Mouse (Mus musculus) lung, embryonic 14.5 days (tissue): ENCODE data around the gene Etv4. TPM values are rescaled to one million over a fixed set of nuclear protein-coding genes. Genes with fewer than 3 reads are reported as not detected.
A peak's percentile ranks its signal among the peaks of the same experiment; 100 is the strongest.

Source experiments
- ATAC-seq: fragments of 200-750 bp; cut with Nextera tagmentation; 2 replicates; pipeline ENCODE4 v1.8.0; 2017; ENCODE audit warnings: mild to moderate bottlenecking, moderate TSS enrichment, moderate library complexity; ENCODE audit not compliant: insufficient read depth
- DNase-seq: peaks from one replicate; pipeline ENCODE4 v3.0.0-alpha.2; 2015
- H3K27ac ChIP-seq: fragments of 300-500 bp; sonication (generic); 2 replicates; pipeline ENCODE4 v1.5.1; 2014; ENCODE audit warnings: low read depth, mild to moderate bottlenecking, moderate library complexity
- H3K27me3 ChIP-seq: fragments of 300-500 bp; sonication (generic); 2 replicates; pipeline ENCODE4 v1.6.1; 2014; ENCODE audit warnings: low read length, control low read depth; ENCODE audit not compliant: insufficient read depth
- H3K36me3 ChIP-seq: fragments of 300-500 bp; sonication (generic); 2 replicates; pipeline ENCODE4 v1.6.1; 2014; ENCODE audit warnings: control low read depth; ENCODE audit not compliant: insufficient read depth
- H3K4me1 ChIP-seq: fragments of 300-500 bp; sonication (generic); 2 replicates; pipeline ENCODE4 v1.6.1; 2014; ENCODE audit warnings: antibody characterized with exemption, control low read depth; ENCODE audit not compliant: insufficient read depth
- H3K4me2 ChIP-seq: fragments of 300-500 bp; sonication (generic); 2 replicates; pipeline ENCODE4 v1.6.1; 2014; ENCODE audit warnings: mild to moderate bottlenecking
- H3K4me3 ChIP-seq: fragments of 300-500 bp; sonication (generic); 2 replicates; pipeline ENCODE4 v1.5.1; 2014; ENCODE audit warnings: low read depth, low read length
- H3K9ac ChIP-seq: fragments of 300-500 bp; sonication (generic); 2 replicates; pipeline ENCODE4 v1.6.1; 2014
- H3K9me3 ChIP-seq: fragments of 300-500 bp; sonication (generic); 2 replicates; pipeline ENCODE4 v1.6.1; 2016; ENCODE audit warnings: low read depth, low read length, control low read depth
- CTCF ChIP-seq: IDR thresholded peaks from 2 replicates; pipeline ENCODE4 v1.5.1; 2016; ENCODE audit warnings: antibody characterized with exemption, low read depth
- WGBS: fragments of 180-500 bp; shearing (Covaris S2); extraction: QIAGEN DNeasy Blood & Tissue Kit; methylation state at CpG from one replicate; pipeline ENCODE4 v1.1.7; 2014; 5-methylcytosine and 5-hydroxymethylcytosine counted together
- polyA plus RNA-seq: library from polyadenylated mRNA; unstranded; fragments of >200 nt; fragmentation: Nextera tagmentation; extraction: Ambion mirVana; gene quantifications from 2 replicates; pipeline ENCODE4 v1.2.1, GENCODE M21; 2014

Etv4 gene
- polyA plus RNA-seq, 1 experiment from 2014 or later: 14.8 TPM

DNA sequence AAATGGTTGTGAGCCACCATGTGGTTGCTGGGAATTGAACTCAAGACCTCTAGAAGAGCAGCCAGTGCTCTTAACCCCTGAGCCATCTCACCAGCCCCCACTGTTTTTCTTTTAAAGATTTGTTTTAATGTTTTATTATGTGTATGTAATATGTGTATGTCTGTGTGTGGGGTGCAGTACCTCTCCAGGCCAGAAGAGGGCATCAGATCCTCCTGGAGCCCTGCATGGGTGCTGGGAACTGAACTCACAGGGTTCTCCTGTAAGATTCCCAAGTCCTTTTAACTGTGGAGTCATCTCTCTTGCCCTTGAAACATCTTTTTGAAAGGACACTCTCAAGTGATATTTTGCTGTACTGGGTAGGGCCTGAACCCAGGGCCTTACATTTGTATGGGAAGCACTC lies 34.7 kb upstream of the Etv4 start:
- Histone ChIP-seq H3K9ac (no peak overlapping the region), H3K27ac (no peak overlapping the region), H3K27me3 (no peaks in the 10 kb centered on the region), H3K4me3 (no peak overlapping the region), H3K4me2 (no peak overlapping the region), H3K4me1 (peaks cover 5% of the 10 kb centered on the region; the same call in 1 of the 2 replicates), H3K36me3 (no peaks in the 10 kb centered on the region), H3K9me3 (no peaks in the 10 kb centered on the region)
- DNase-seq: no peak
- no peak for ATAC-seq
- peak; percentile 40; the same call in 1 of the 2 replicates for TF ChIP-seq CTCF

DNA sequence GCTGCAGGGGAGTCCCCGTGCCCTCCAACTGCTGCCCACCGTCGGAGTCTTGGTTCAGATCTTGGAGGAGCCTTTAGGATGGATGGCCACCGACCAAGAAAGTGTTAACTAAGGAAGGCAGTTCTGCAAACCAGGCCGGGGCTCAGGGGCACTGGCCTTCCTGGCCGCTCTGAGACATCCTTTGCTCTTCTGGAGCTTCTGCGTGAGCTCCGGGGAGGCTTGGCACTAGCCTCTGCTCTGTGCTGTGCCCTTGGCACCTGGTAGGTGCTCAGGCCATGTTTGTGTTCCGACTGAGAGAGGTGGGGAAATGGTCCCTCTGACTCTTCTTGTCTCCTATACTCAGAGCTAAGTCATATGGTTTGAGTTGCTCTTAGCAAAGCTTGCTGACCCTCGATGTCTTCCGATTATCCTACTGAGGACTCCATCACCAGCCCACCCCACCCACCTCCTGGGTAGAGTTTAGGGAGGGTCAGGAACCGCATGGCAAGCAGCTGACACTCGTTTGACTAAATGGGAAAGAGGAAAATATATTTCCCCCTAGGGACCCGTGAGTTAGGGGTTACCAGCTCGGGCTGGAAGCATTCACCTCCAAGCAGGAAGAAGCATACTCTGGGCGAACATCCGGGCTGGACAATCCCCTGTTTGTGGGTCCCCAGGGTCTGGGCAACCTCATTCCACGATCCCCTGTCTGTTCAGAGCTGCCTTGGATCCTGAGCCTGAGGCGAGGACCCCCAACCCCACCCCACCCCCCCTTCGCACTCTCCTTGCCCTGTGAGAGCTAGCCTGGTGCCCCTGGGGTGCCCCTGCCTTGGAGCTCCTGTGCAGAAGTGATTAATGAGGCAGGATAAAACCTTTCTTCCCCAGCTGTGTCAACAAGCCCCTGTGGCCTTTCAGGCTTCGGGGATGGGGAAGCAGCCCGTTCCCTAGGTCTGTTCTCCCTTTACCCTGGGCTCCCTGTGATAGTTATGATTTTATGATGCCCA lies 30.2 kb upstream of the Etv4 start:
- no peak overlapping the region for H3K4me3 ChIP-seq
- no peak for TF ChIP-seq CTCF
- no peak; the same call in 1 of the 2 replicates for ATAC-seq

DNA sequence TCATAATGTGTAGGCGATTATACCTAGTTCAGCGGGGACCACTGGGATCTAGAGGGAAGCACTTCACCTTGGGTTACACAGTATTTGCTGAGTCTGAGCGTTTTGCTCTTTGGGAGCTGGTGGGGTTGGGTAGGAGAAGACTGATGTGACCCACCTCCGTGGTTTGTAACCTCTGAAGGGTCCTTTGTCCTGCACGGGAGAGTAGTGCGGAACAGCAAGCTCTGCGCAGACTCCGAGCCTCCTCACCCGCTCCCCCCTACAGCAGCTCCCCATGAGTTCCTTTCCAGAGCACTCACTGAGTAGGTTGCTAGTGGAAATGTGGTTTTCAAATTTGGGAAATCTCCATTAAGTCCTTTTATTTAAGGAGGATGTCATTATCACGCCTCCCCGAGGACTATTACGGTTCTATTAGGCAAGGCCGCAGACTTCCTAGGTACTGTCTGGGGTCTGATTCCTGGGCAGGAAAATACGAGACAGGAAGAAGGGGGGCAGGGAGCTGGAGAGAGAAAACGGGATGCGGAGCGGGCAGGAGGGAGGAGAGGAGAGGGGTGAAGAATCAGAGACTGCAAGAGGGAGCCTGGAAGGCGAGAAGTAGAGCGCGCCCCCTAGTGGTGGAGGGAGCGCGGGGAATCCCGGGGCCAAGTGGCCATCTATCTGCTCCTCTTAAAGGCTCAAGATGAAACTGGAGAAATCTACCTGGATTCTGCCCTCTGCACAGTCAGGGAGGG lies 29.4 kb upstream of the Etv4 start:
- H3K36me3 ChIP-seq: no peaks in the 10 kb centered on the region
- H3K4me3 ChIP-seq: no peak overlapping the region
- peak overlapping the region; percentile 46 for H3K4me2 ChIP-seq
- 0 out of 2 replicates have a peak, but pooled peaks cover 7% of the 10 kb centered on the region for H3K27me3 ChIP-seq
- TF ChIP-seq CTCF: peak; percentile 94
- no peaks in the 10 kb centered on the region for H3K9me3 ChIP-seq
- H3K27ac ChIP-seq: no peak overlapping the region
- 18% methylated on average over 23 of the region's 23 CpGs for WGBS
- peaks cover 5% of the 10 kb centered on the region; the same call in 1 of the 2 replicates for H3K4me1 ChIP-seq
- DNase-seq (peak; percentile 92), ATAC-seq (peak; percentile 68)
- no peak overlapping the region for H3K9ac ChIP-seq

More for the DNA sequence above, 30.2 kb upstream of the Etv4 start:
- no peaks in the 10 kb centered on the region for H3K9me3 ChIP-seq
- no peak overlapping the region for H3K9ac ChIP-seq
- H3K27me3 ChIP-seq: 0 out of 2 replicates have a peak, but pooled peaks cover 7% of the 10 kb centered on the region
- 15% methylated on average over 22 of the region's 22 CpGs for WGBS
- H3K4me1 ChIP-seq: peaks cover 5% of the 10 kb centered on the region; the same call in 1 of the 2 replicates
- no peaks in the 10 kb centered on the region for H3K36me3 ChIP-seq
- peak overlapping the region; percentile 46 for H3K4me2 ChIP-seq
- no peak overlapping the region for H3K27ac ChIP-seq
- no peak for DNase-seq

DNA sequence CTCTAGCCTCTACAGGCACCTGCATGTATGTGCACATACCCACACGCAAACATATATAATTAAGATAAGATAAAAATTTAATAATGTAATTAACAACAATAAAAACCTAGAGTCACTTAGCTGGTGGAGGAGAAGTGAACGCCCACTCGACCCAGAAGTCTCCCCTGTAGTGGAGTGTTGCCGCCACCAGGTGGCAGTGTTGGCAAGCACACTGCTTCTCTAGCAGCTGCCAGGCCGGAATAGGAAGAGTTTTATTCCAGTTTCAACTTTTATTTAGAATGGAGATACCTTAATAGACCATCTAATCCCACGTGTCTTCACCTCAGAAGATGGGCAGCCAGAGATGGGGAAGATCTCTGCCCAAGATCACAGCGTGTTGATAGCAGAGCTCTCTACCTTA lies 28.1 kb upstream of the Etv4 start:
- peak; percentile 98 for TF ChIP-seq CTCF
- Histone ChIP-seq H3K9ac (no peak overlapping the region), H3K4me3 (no peak overlapping the region), H3K36me3 (no peaks in the 10 kb centered on the region), H3K9me3 (no peaks in the 10 kb centered on the region), H3K4me1 (peaks cover 5% of the 10 kb centered on the region; the same call in 1 of the 2 replicates), H3K4me2 (no peak overlapping the region), H3K27ac (no peak overlapping the region), H3K27me3 (0 out of 2 replicates have a peak, but pooled peaks cover 7% of the 10 kb centered on the region)
- peak; percentile 92 for DNase-seq
- 1% methylated on average over 7 of the region's 7 CpGs for WGBS
- ATAC-seq: no peak

DNA sequence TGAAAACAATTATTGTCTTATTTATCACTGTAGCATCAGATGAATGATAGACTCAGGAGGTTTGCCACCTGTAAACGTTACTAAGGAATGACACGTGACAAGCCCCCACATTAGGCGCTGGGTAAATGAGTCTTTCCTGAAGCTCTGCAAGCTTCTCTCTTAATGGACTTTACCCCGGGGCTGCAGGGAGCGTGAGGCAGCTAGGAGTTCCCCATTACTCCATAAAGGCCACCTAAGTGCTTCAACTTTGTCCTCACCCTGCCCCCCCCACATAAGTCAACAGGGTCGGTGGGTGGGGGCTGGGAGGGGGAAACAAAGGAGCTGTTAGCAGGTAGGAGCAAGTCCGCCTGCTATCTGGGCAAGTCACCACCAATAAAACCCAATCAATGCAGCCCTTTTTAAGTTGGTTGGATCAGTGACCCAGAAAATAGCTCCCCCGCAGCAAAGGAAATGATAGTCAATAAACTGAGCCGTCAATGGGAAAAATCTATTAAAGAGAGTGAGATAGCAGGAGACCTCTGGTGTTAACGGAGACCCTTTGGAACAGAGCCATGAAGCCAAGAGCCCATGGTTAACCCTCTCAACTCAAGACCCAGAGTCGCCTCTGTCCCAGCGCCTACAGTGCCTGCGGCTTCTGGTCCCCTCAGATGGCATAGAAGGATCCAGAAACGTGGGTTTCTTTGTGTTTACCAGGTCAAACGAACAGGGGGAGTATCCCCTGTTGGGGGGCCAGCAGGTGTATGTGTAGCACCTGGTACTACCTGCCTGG lies 24.1 kb upstream of the Etv4 start:
- no peak for DNase-seq
- ATAC-seq: no peak
- Histone ChIP-seq H3K27ac (no peak overlapping the region), H3K27me3 (0 out of 2 replicates have a peak, but pooled peaks cover 7% of the 10 kb centered on the region), H3K4me2 (no peak overlapping the region), H3K4me3 (no peak overlapping the region), H3K4me1 (no peaks in the 10 kb centered on the region), H3K9ac (no peak overlapping the region), H3K36me3 (no peaks in the 10 kb centered on the region), H3K9me3 (no peaks in the 10 kb centered on the region)
- 30% methylated on average over 15 of the region's 15 CpGs for WGBS
- TF ChIP-seq CTCF: no peak

DNA sequence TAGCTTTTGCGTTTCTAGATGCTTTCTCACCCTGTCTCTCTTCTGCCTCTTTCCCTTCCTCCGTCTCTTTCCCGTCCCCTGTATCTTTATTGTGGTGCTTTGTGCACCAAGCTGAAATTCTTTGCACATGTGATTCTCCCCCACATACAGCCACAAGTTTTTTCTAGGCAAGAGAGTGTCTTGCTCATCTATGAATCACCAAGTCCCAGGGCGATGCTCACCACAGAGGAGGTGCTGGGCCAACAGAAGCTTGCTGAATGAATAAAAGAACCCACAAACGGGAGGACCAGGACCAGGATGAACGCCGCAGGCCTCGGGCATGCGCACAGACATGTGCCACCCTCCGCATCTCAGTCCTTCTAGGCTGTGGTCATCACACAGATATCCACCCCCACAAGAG lies 22.1 kb upstream of the Etv4 start:
- Histone ChIP-seq H3K9ac (no peak overlapping the region), H3K27ac (no peak overlapping the region), H3K4me1 (no peaks in the 10 kb centered on the region), H3K27me3 (0 out of 2 replicates have a peak, but pooled peaks cover 3% of the 10 kb centered on the region), H3K36me3 (no peaks in the 10 kb centered on the region), H3K4me3 (no peak overlapping the region), H3K4me2 (no peak overlapping the region), H3K9me3 (no peaks in the 10 kb centered on the region)
- WGBS: 79% methylated on average over 10 of the region's 10 CpGs
- ATAC-seq (no peak), DNase-seq (no peak)
- TF ChIP-seq CTCF: no peak
